Mouse (Mus musculus) adrenal gland, postnatal 36 days (tissue): ENCODE results near the gene Pygo2. TPM values are rescaled to one million over a fixed set of nuclear protein-coding genes. Genes with fewer than 3 reads are reported as not detected.
A peak's percentile ranks its signal among the peaks of the same experiment; 100 is the strongest.

Experiments used
- DNase-seq, 2 experiments: peaks; one replicate each; pipeline ENCODE4 v3.0.0; 2021; ENCODE audit warnings: mixed read lengths in 1 of 2
- long read RNA-seq, 2 experiments: library from polyadenylated mRNA; stranded (forward); transcript quantifications; one replicate each; pipeline ENCODE4 v2.0.0; 2021; ENCODE audit warnings: borderline sequencing depth in 2 of 2
- total RNA-seq, 2 experiments: library from RNA; stranded (reverse); gene quantifications; 2 replicates each; pipeline ENCODE4 v1.2.3; 2021

Pygo2 gene
- total RNA-seq = 10 to 100 TPM; 35.0 to 40.6 TPM
- long read RNA-seq, experiment 1, partial matches to known transcripts = 0 of 34 reads
- long read RNA-seq, experiment 1, other reads (novel, unspliced or antisense) = 31 of 34 reads
- long read RNA-seq, experiment 2, partial matches to known transcripts = 0 of 15 reads
- long read RNA-seq, experiment 2, other reads (novel, unspliced or antisense) = 10 of 15 reads

- peak; percentile 98 for DNase-seq
Observed at GRCm38 (mm10) chr3:89430171-89431159, at the start of gene Pygo2. Pygo2 (plus strand) TSS chr3:89430214.

- no peak for DNase-seq
Observed at GRCm38 (mm10) chr3:89380291-89380690, 49.7 kb upstream of the Pygo2 start.

- no peak for DNase-seq
Observed at GRCm38 (mm10) chr3:89380711-89381110, 49.3 kb upstream of the Pygo2 start.

- DNase-seq = no peak
Observed at GRCm38 (mm10) chr3:89381233-89381632, 48.8 kb upstream of the Pygo2 start.

- no peak for DNase-seq
Observed at GRCm38 (mm10) chr3:89382033-89382882, 47.8 kb upstream of the Pygo2 start.

- DNase-seq = no peak
Observed at GRCm38 (mm10) chr3:89382950-89383349, 47.1 kb upstream of the Pygo2 start.

- DNase-seq = no peak
Observed at GRCm38 (mm10) chr3:89383651-89384255, 46.3 kb upstream of the Pygo2 start.

GRCm38 (mm10) chr3:89384331-89385076, 45.5 kb upstream of the Pygo2 start:
- DNase-seq = no peak

GRCm38 (mm10) chr3:89385451-89385850, 44.6 kb upstream of the Pygo2 start:
- DNase-seq = no peak

GRCm38 (mm10) chr3:89386438-89387420, 43.3 kb upstream of the Pygo2 start:
- peak in 1 of 2 experiments; percentile 53 for DNase-seq

- peak in 1 of 2 experiments; percentile 61 for DNase-seq
Observed at GRCm38 (mm10) chr3:89387632-89388031, 42.4 kb upstream of the Pygo2 start.

GRCm38 (mm10) chr3:89388134-89388881, 41.7 kb upstream of the Pygo2 start:
- DNase-seq = peak in 1 of 2 experiments; percentile 74

- DNase-seq = no peak
Observed at GRCm38 (mm10) chr3:89388901-89389740, 40.9 kb upstream of the Pygo2 start.

- DNase-seq = peak; percentile 81 to 88
Observed at GRCm38 (mm10) chr3:89390111-89390515, 39.9 kb upstream of the Pygo2 start.

- DNase-seq = peak; percentile 47 to 60
Observed at GRCm38 (mm10) chr3:89390699-89391662, 39.0 kb upstream of the Pygo2 start.

- DNase-seq = peak; percentile 85 to 86
Observed at GRCm38 (mm10) chr3:89391663-89392511, 38.1 kb upstream of the Pygo2 start.
